In the genomic region with DNA sequence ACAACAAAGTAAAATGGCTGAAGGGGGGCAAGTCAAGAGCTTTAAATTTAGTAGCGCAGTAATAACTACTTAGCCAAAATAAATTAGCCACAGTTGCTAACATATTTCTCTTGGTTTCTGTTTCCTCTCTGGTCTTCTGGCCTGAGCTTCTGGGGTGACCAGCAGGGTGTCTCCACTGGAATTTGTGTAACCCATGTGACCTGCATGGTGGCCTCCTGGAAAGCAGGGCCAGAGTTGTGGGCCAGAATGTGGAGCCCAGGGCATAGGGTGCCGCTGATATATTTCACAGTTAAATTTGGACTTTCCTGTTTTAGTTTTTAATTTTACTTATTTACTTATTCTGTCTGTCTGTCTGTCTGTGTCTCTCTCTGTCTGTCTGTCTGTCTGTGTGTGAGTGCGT, we compare ENCODE assay signal across 15 mouse cellular contexts.
DNase-seq lines count a peak whose midpoint lies in the region; ATAC-seq and TF ChIP-seq lines count a peak whose summit lies in the region.
"Had no signal": no experiment of that assay in that cellular context is flagged by ENCODE, and none has a peak within 500 bp of the region (broad histone marks: within the 10 kb centered on the region; RNA-seq: fewer than 3 reads in every experiment).

No protein-coding gene starts in this region.

- H3K4me3 ChIP-seq in kidney, embryonic 15.5 days (replicated peaks): no peak overlapping the region
- no peak overlapping the region for H3K4me3 ChIP-seq in midbrain, embryonic 11.5 days (ENCODE audit: low read depth, low read length)
- H3K4me3 ChIP-seq in midbrain, embryonic 13.5 days (replicated peaks): no peak overlapping the region
- no peak overlapping the region for H3K4me3 ChIP-seq in forebrain, postnatal 0 days (ENCODE audit: low read depth, low read length)
- H3K4me3 ChIP-seq: forebrain, embryonic 12.5 days; heart, adult 2 months had no signal

- DNase-seq in kidney, adult 18-20 months: peak; percentile 39
- DNase-seq in midbrain, embryonic 11.5 days (ENCODE audit: low spot score, missing footprints): peak; percentile 53
- peak; percentile 56 for DNase-seq in kidney, postnatal 14 days
- DNase-seq in left cerebral cortex, postnatal 14 days (ENCODE audit: low spot score in 2 of 2): no peak
- no peak for DNase-seq in forebrain, postnatal 0 days
- DNase-seq: cerebellum, postnatal 14 days; heart, postnatal 4 days; midbrain, embryonic 14.5 days; right cerebral cortex, postnatal 25 days; thymus, postnatal 14 days had no signal

- H3K9me3 ChIP-seq in kidney, embryonic 15.5 days (replicated peaks): no peaks in the 10 kb centered on the region
- H3K9me3 ChIP-seq in midbrain, embryonic 11.5 days (ENCODE audit: control insufficient read depth, low read length): no peaks in the 10 kb centered on the region
- H3K9me3 ChIP-seq in midbrain, embryonic 13.5 days: no peaks in the 10 kb centered on the region
- H3K9me3 ChIP-seq in forebrain, postnatal 0 days (ENCODE audit: low read length): no peaks in the 10 kb centered on the region
- H3K9me3 ChIP-seq: forebrain, embryonic 12.5 days had no signal

- no peaks in the 10 kb centered on the region for H3K4me1 ChIP-seq in kidney, embryonic 15.5 days
- H3K4me1 ChIP-seq in midbrain, embryonic 11.5 days (ENCODE audit: control insufficient read depth, insufficient read depth, low read length): no peaks in the 10 kb centered on the region
- H3K4me1 ChIP-seq in midbrain, embryonic 13.5 days (replicated peaks): no peaks in the 10 kb centered on the region
- no peaks in the 10 kb centered on the region for H3K4me1 ChIP-seq in forebrain, postnatal 0 days (ENCODE audit: insufficient read depth)
- H3K4me1 ChIP-seq: forebrain, embryonic 12.5 days had no signal

- no peaks in the 10 kb centered on the region for H3K27me3 ChIP-seq in kidney, embryonic 15.5 days
- no peaks in the 10 kb centered on the region for H3K27me3 ChIP-seq in midbrain, embryonic 11.5 days (ENCODE audit: control insufficient read depth, insufficient read depth, low read length)
- H3K27me3 ChIP-seq in midbrain, embryonic 13.5 days: no peaks in the 10 kb centered on the region
- no peaks in the 10 kb centered on the region for H3K27me3 ChIP-seq in forebrain, postnatal 0 days (ENCODE audit: insufficient read depth, low read length)
- H3K27me3 ChIP-seq: forebrain, embryonic 12.5 days had no signal

- no peak overlapping the region for H3K27ac ChIP-seq in kidney, embryonic 15.5 days
- no peak overlapping the region for H3K27ac ChIP-seq in midbrain, embryonic 11.5 days (ENCODE audit: low read depth, low read length)
- no peak overlapping the region for H3K27ac ChIP-seq in midbrain, embryonic 13.5 days
- H3K27ac ChIP-seq in forebrain, postnatal 0 days (ENCODE audit: low read depth, low read length): no peak overlapping the region
- H3K27ac ChIP-seq: forebrain, embryonic 12.5 days; heart, adult 2 months had no signal

- no peaks in the 10 kb centered on the region for H3K36me3 ChIP-seq in kidney, embryonic 15.5 days
- no peaks in the 10 kb centered on the region for H3K36me3 ChIP-seq in midbrain, embryonic 11.5 days (ENCODE audit: control insufficient read depth, insufficient read depth, low read length)
- H3K36me3 ChIP-seq in midbrain, embryonic 13.5 days: no peaks in the 10 kb centered on the region
- no peaks in the 10 kb centered on the region for H3K36me3 ChIP-seq in forebrain, postnatal 0 days (ENCODE audit: insufficient read depth)
- H3K36me3 ChIP-seq: forebrain, embryonic 12.5 days had no signal

- WGBS in kidney, embryonic 15.5 days: 88% methylated on average over 3 of the region's 3 CpGs
- 87% methylated on average over 3 of the region's 3 CpGs for whole genome bisulfite sequencing in midbrain, embryonic 11.5 days
- WGBS in midbrain, embryonic 13.5 days: 90% methylated on average over 3 of the region's 3 CpGs
- WGBS in forebrain, postnatal 0 days: 95% methylated on average over 3 of the region's 3 CpGs

- no peak for ATAC-seq in kidney, embryonic 15.5 days (replicated peaks; ENCODE audit: low FRiP score)
- no peak for ATAC-seq in midbrain, embryonic 11.5 days (ENCODE audit: low FRiP score)
- ATAC-seq in midbrain, embryonic 13.5 days: no peak
- ATAC-seq in forebrain, postnatal 0 days: no peak
- ATAC-seq: activated CD4-positive, CD25-positive, alpha-beta regulatory T cell, adult 4 months had no signal

- TF ChIP-seq CTCF in forebrain, postnatal 0 days (IDR thresholded peaks at IDR 0.05; ENCODE audit: low read depth): no peak

- H3K9ac ChIP-seq in kidney, embryonic 15.5 days: no peak overlapping the region
- no peak overlapping the region for H3K9ac ChIP-seq in midbrain, embryonic 11.5 days (ENCODE audit: low read length)
- no peak overlapping the region for H3K9ac ChIP-seq in midbrain, embryonic 13.5 days (replicated peaks)
- no peak overlapping the region for H3K9ac ChIP-seq in forebrain, postnatal 0 days
- H3K9ac ChIP-seq: forebrain, embryonic 12.5 days had no signal

- intact Hi-C loops in left cerebral cortex, postnatal 14 days (cut with DNase I): no loop called here

- H3K4me2 ChIP-seq in kidney, embryonic 15.5 days: no peak overlapping the region
- no peak overlapping the region for H3K4me2 ChIP-seq in midbrain, embryonic 11.5 days
- no peak overlapping the region for H3K4me2 ChIP-seq in midbrain, embryonic 13.5 days (replicated peaks)
- H3K4me2 ChIP-seq in forebrain, postnatal 0 days (ENCODE audit: low read depth): no peak overlapping the region
- H3K4me2 ChIP-seq: forebrain, embryonic 12.5 days had no signal

Comparison
In these comparisons a context has a peak if more than half of its experiments do, and no peak if none do; other contexts are left out.
1. DNase-seq: peak in kidney, adult 18-20 months (single experiment), midbrain, embryonic 11.5 days (single experiment) and kidney, postnatal 14 days (single experiment); none in left cerebral cortex, postnatal 14 days (0 of 2) and forebrain, postnatal 0 days (single experiment).